Mouse (Mus musculus): ENCODE measurements at regions not wholly inside any gene's neighbourhood (a gene's known extent, or its start where the extent isn't known, plus 50 kb on each side); places are given as distances from the start of the nearest gene placed in this dataset.

GRCm38 (mm10) chr1:114151741-114152140, 1532.8 kb upstream of the Cntnap5a start:
- Histone ChIP-seq H3K27ac (no peak overlapping the region), H3K9ac (no peak overlapping the region), H3K27me3 (replicated peaks) (no peaks in the 10 kb centered on the region), H3K4me3 (no peak overlapping the region), H3K4me1 (no peaks in the 10 kb centered on the region), H3K4me2 (no peak overlapping the region), H3K9me3 (no peaks in the 10 kb centered on the region), H3K36me3 (replicated peaks) (no peaks in the 10 kb centered on the region)
- 39% methylated on average over 1 of the region's 1 CpGs for WGBS
- ATAC-seq (replicated peaks): 0 out of 2 replicates have a peak, but pooled peaks have one; percentile 56

GRCm38 (mm10) chr1:114152855-114153254, 1531.7 kb upstream of the Cntnap5a start:
- Histone ChIP-seq H3K9me3 (no peaks in the 10 kb centered on the region), H3K4me2 (no peak overlapping the region), H3K36me3 (replicated peaks) (no peaks in the 10 kb centered on the region), H3K4me3 (no peak overlapping the region), H3K4me1 (no peaks in the 10 kb centered on the region), H3K27ac (no peak overlapping the region), H3K27me3 (replicated peaks) (no peaks in the 10 kb centered on the region), H3K9ac (no peak overlapping the region)
- ATAC-seq (replicated peaks): no peak
